Mouse (Mus musculus): Measurements from ENCODE around the gene Klra5.
"Not testable (repeated sequence)": the region's sequence is repeated elsewhere in the genome, so short reads cannot be mapped to it uniquely, and the experiment has no call there.

Klra5 gene

GRCm38 (mm10) chr6:129917476-129917946 lies at the start of gene Klra5:
Gene Klra5 (minus strand): TSS chr6:129917650.
- in situ Hi-C loops (cut with MboI, MseI), result not testable (repeated sequence)

- in situ Hi-C loops (cut with MboI, MseI), result no loop called here
Observed at GRCm38 (mm10) chr6:129916996-129917395, 454 bp downstream of the Klra5 start.

- in situ Hi-C loops (cut with MboI, MseI), result no loop called here
Observed at GRCm38 (mm10) chr6:129882525-129882924, 34.9 kb downstream of the Klra5 start.

GRCm38 (mm10) chr6:129876549-129876948 lies 40.9 kb downstream of the Klra5 start, which contains the start of gene Klra17:
Gene Klra17 (minus strand): TSS chr6:129876672.
- in situ Hi-C loops (cut with MboI, MseI), result no loop called here

- in situ Hi-C loops (cut with MboI, MseI), result not testable (repeated sequence)
Observed at GRCm38 (mm10) chr6:129862349-129862748, 55.1 kb downstream of the Klra5 start, which contains the start of gene Gm17631. Gene Gm17631 (plus strand): TSS chr6:129862649.

Data from T-helper 1 cell (primary cell).